Mouse (Mus musculus) liver, embryonic 14.5 days (tissue): Measurements from ENCODE around the gene Kxd1. TPM values are rescaled to one million over a fixed set of nuclear protein-coding genes. Genes with fewer than 3 reads are reported as not detected.

Experiments used
- ATAC-seq: fragments of 200-750 bp; cut with Nextera tagmentation; 2 replicates; pipeline ENCODE4 v1.8.0; 2017; ENCODE audit warnings: moderate number of reproducible peaks, mild to moderate bottlenecking, moderate library complexity; ENCODE audit not compliant: insufficient read depth
- DNase-seq, 3 experiments: peaks; one replicate each; pipeline ENCODE4 v3.0.0-alpha.2; 2012 to 2013; ENCODE audit warnings: low read depth in 3 of 3, low spot score in 3 of 3
- H3K27ac ChIP-seq: fragments of 300-500 bp; sonication (generic); 2 replicates; pipeline ENCODE4 v1.5.1; 2014; ENCODE audit warnings: moderate library complexity, mild to moderate bottlenecking, control low read depth, inconsistent platforms
- H3K27me3 ChIP-seq: fragments of 300-500 bp; sonication (generic); 2 replicates; pipeline ENCODE4 v1.6.1; 2014; ENCODE audit warnings: mild to moderate bottlenecking, low read length, moderate library complexity; ENCODE audit not compliant: control insufficient read depth, insufficient read depth
- H3K36me3 ChIP-seq: fragments of 300-500 bp; sonication (generic); replicated peaks from 2 replicates; pipeline ENCODE4 v1.6.1; 2014; ENCODE audit warnings: low read depth; ENCODE audit not compliant: control insufficient read depth, insufficient read depth
- H3K4me1 ChIP-seq, 2 experiments: fragments of 200-500 bp in 1 of 2; fragments of 300-500 bp in 1 of 2; sonication (generic) in 1 of 2; replicated peaks; 2 replicates each; pipeline ENCODE4 v1.6.1; 2012 to 2014; ENCODE audit warnings: antibody characterized with exemption in 1 of 2, inconsistent platforms in 1 of 2, low read length in 1 of 2; ENCODE audit not compliant: control insufficient read depth in 2 of 2, insufficient read depth in 2 of 2
- H3K4me2 ChIP-seq: fragments of 300-500 bp; sonication (generic); 2 replicates; pipeline ENCODE4 v1.6.1; 2014; ENCODE audit warnings: low read depth, mild to moderate bottlenecking, control low read depth, moderate library complexity
- H3K4me3 ChIP-seq, 2 experiments: fragments of 200-500 bp in 1 of 2; fragments of 300-500 bp in 1 of 2; sonication (generic) in 1 of 2; 2 replicates each; pipeline ENCODE4 v1.5.1; 2012 to 2014; ENCODE audit warnings: low read depth in 2 of 2, low read length in 2 of 2, mild to moderate bottlenecking in 2 of 2, control low read depth in 1 of 2, inconsistent platforms in 1 of 2, moderate library complexity in 1 of 2; ENCODE audit not compliant: insufficient read depth in 1 of 2
- H3K9ac ChIP-seq: fragments of 300-500 bp; sonication (generic); replicated peaks from 2 replicates; pipeline ENCODE4 v1.6.1; 2014; ENCODE audit warnings: mild to moderate bottlenecking, control low read depth, moderate library complexity
- H3K9me3 ChIP-seq: fragments of 300-500 bp; sonication (generic); 2 replicates; pipeline ENCODE4 v1.6.1; 2016; ENCODE audit warnings: low read length, mixed read lengths; ENCODE audit not compliant: control insufficient read depth
- CTCF ChIP-seq: IDR thresholded peaks from 2 replicates; pipeline ENCODE4 v1.5.1; 2016; ENCODE audit warnings: antibody characterized with exemption, low read depth, control low read depth
- EP300 ChIP-seq: IDR thresholded peaks from 2 replicates; pipeline ENCODE4 v1.6.1; 2016; ENCODE audit warnings: antibody characterized with exemption, low read depth
- whole genome bisulfite sequencing: fragments of 180-500 bp; shearing (Covaris S2); extraction: QIAGEN DNeasy Blood & Tissue Kit; methylation state at CpG from one replicate; pipeline ENCODE4 v1.1.7; 2014; ENCODE audit not compliant: insufficient replicate concordance; 5-methylcytosine and 5-hydroxymethylcytosine counted together
- polyA plus RNA-seq, 2 experiments: library from polyadenylated mRNA; depleted of rRNA in 1 of 2; stranded (reverse) in 1 of 2; unstranded in 1 of 2; fragments of >200 nt; fragmentation: Nextera tagmentation in 1 of 2; extraction: Ambion mirVana in 1 of 2; gene quantifications; 2 replicates each; pipeline versions ENCODE4 v1.2.1 to v1.2.3; 2012 to 2014

The Kxd1 gene
- polyA plus RNA-seq, 2 experiments, result 28.9 to 32.6 TPM

- peaks cover 3 to 60% of the 10 kb centered on the region in 2 experiments; a peak in 3 of 4 replicates for H3K4me1 ChIP-seq
- DNase-seq (no peak), ATAC-seq (no peak)
- H3K4me2 ChIP-seq, result no peak overlapping the region
- no peak overlapping the region for H3K4me3 ChIP-seq
- no peaks in the 10 kb centered on the region for H3K36me3 ChIP-seq
- no peaks in the 10 kb centered on the region for H3K9me3 ChIP-seq
- no peak overlapping the region for H3K9ac ChIP-seq
- H3K27me3 ChIP-seq, result no peaks in the 10 kb centered on the region
- 44% methylated on average over 10 of the region's 10 CpGs for WGBS
- TF ChIP-seq CTCF (peak; percentile 27), EP300 (no peak)
- H3K27ac ChIP-seq, result no peak overlapping the region
Observed at GRCm38 (mm10) chr8:70549412-70550184, 21.8 kb upstream of the Kxd1 start.

- no peak overlapping the region for H3K4me3 ChIP-seq
- no peaks in the 10 kb centered on the region for H3K36me3 ChIP-seq
- H3K4me2 ChIP-seq, result no peak overlapping the region
- peaks cover 3 to 57% of the 10 kb centered on the region in 2 experiments; a peak in 3 of 4 replicates for H3K4me1 ChIP-seq
- TF ChIP-seq CTCF (no peak), EP300 (no peak)
- DNase-seq, result no peak
- no peaks in the 10 kb centered on the region for H3K27me3 ChIP-seq
- H3K27ac ChIP-seq, result no peak overlapping the region
- no peaks in the 10 kb centered on the region for H3K9me3 ChIP-seq
- WGBS, result 77% methylated on average over 6 of the region's 6 CpGs
- no peak overlapping the region for H3K9ac ChIP-seq
- no peak for ATAC-seq
Observed at GRCm38 (mm10) chr8:70547762-70548161, 20.0 kb upstream of the Kxd1 start.

GRCm38 (mm10) chr8:70546412-70546811, 18.7 kb upstream of the Kxd1 start:
- peaks cover 4 to 53% of the 10 kb centered on the region in 2 experiments for H3K4me1 ChIP-seq
- H3K27ac ChIP-seq, result no peak overlapping the region
- no peak overlapping the region for H3K9ac ChIP-seq
- DNase-seq, result no peak
- H3K4me2 ChIP-seq, result no peak overlapping the region
- no peaks in the 10 kb centered on the region for H3K27me3 ChIP-seq
- TF ChIP-seq CTCF, result no peak
- TF ChIP-seq EP300, result no peak
- no peaks in the 10 kb centered on the region for H3K36me3 ChIP-seq
- WGBS, result 51% methylated on average over 4 of the region's 4 CpGs
- no peak for ATAC-seq
- H3K9me3 ChIP-seq, result no peaks in the 10 kb centered on the region
- no peak overlapping the region for H3K4me3 ChIP-seq

GRCm38 (mm10) chr8:70544200-70544687, 16.5 kb upstream of the Kxd1 start:
- no peak for ATAC-seq
- Histone ChIP-seq H3K27ac (peak overlapping the region; percentile 38), H3K36me3 (no peaks in the 10 kb centered on the region), H3K9ac (no peak overlapping the region), H3K9me3 (no peaks in the 10 kb centered on the region), H3K4me1 (peaks cover 14 to 59% of the 10 kb centered on the region in 2 experiments), H3K27me3 (no peaks in the 10 kb centered on the region), H3K4me3 (no peak overlapping the region), H3K4me2 (peak overlapping the region; percentile 25; the same call in 1 of the 2 replicates)
- TF ChIP-seq EP300 (no peak), CTCF (peak; percentile 70)
- DNase-seq, result no peak
- WGBS, result 44% methylated on average over 6 of the region's 6 CpGs

GRCm38 (mm10) chr8:70541081-70541480, 13.3 kb upstream of the Kxd1 start:
- H3K4me1 ChIP-seq, result peaks cover 18 to 45% of the 10 kb centered on the region in 2 experiments

More at GRCm38 (mm10) chr8:70541081-70541480, 13.3 kb upstream of the Kxd1 start:
- ATAC-seq, result no peak
- H3K9me3 ChIP-seq, result no peaks in the 10 kb centered on the region
- H3K4me3 ChIP-seq, result peak overlapping the region; percentile 88 to 96; a peak in 3 of 4 replicates
- H3K4me2 ChIP-seq, result peak overlapping the region; percentile 97
- H3K9ac ChIP-seq, result no peak overlapping the region
- no peak for DNase-seq
- no peak overlapping the region for H3K27ac ChIP-seq
- H3K36me3 ChIP-seq, result peaks cover 3% of the 10 kb centered on the region; the same call in 1 of the 2 replicates
- no peaks in the 10 kb centered on the region for H3K27me3 ChIP-seq
- WGBS, result 54% methylated on average over 5 of the region's 5 CpGs
- TF ChIP-seq CTCF (no peak), EP300 (no peak)
